In the genomic region with DNA sequence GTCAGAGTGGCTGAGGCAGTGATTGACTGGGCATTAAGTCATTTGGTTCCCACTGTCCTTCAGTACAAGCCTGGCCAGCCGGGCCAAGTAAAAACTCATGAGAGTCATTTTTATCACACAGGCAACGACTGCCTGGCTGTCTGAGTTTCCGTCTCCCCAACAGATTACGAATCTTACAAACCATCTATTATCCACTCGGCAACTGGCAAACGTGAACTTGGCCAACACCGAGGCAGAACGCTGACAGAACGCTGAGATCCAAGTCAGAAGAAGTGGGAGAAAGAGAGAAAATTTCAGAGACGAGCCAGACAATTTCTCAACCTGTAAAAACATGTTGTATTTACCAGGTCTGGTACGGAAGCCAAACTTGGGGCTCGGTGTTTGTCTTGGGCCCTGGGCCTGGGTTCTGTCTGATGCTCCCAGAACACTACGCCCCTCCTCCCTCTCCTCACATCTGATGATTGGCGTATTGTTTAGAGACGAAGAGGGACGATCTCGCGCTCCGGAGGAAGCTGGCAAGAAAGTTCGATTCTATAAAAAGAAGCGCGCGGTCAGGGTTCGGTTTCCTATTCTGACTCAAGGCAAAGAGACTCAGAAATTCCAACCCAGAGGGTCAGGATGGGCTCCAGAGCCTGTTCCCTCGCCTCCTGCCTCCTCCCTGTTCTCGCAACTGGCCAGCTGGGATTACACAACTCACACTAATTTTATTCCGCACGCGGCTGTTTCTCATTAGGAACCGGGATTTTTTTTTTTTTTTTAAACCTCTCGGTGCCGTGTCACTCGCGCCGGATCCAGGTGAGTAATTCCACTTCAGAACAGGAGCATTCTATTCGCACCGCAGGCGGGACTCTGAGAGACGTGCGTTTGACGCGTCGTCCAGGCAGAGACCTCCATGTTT, we compare ENCODE assay signal across 7 mouse cellular contexts. TPM values are rescaled to one million over a fixed set of nuclear protein-coding genes. Genes with fewer than 3 reads are reported as not detected.
DNase-seq lines count a peak whose midpoint lies in the region; ATAC-seq and TF ChIP-seq lines count a peak whose summit lies in the region.

No protein-coding gene starts in this region.

- WGBS in hindbrain, postnatal 0 days = 1% methylated on average over 43 of the region's 43 CpGs

- H3K4me2 ChIP-seq in hindbrain, postnatal 0 days (ENCODE audit: low read depth, low read length) = peak overlapping the region; percentile 54

- H3K4me3 ChIP-seq in cortical plate, adult 2 months (ENCODE audit: insufficient read depth, low read length) = peak overlapping the region; percentile 40
- peak overlapping the region; percentile 21 for H3K4me3 ChIP-seq in hindbrain, postnatal 0 days (ENCODE audit: low read length)

- H3K4me1 ChIP-seq in cortical plate, adult 2 months (ENCODE audit: control insufficient read depth, insufficient read depth, low read length) = peaks cover 5% of the 10 kb centered on the region; the same call in 1 of the 2 replicates
- H3K4me1 ChIP-seq in hindbrain, postnatal 0 days (ENCODE audit: insufficient read depth, low read length) = no peaks in the 10 kb centered on the region; the same call in 1 of the 2 replicates

- peak; percentile 30 to 48 for DNase-seq in adrenal gland, adult 18-20 months (ENCODE audit: low spot score in 2 of 2)
- peak; percentile 50 for DNase-seq in gastrocnemius, postnatal 10 days
- DNase-seq in hindbrain, postnatal 0 days (ENCODE audit: low spot score) = peak; percentile 46
- DNase-seq in left cerebral cortex, adult 18-20 months (ENCODE audit: low spot score in 2 of 2) = peak; percentile 53 to 54
- peak; percentile 81 for DNase-seq in lung, postnatal 25 days (ENCODE audit: low spot score)
- DNase-seq in retina, postnatal 1 day = peak; percentile 38

- no peak overlapping the region; the same call in 1 of the 2 replicates for H3K9ac ChIP-seq in hindbrain, postnatal 0 days (replicated peaks; ENCODE audit: low read length)

- H3K9me3 ChIP-seq in hindbrain, postnatal 0 days (ENCODE audit: low read length) = no peaks in the 10 kb centered on the region

- no peak for ATAC-seq in hindbrain, postnatal 0 days

- H3K27me3 ChIP-seq in hindbrain, postnatal 0 days (ENCODE audit: insufficient read depth, low read length) = peaks cover 4% of the 10 kb centered on the region; the same call in 1 of the 2 replicates

- TF ChIP-seq CTCF in cortical plate, adult 2 months (IDR thresholded peaks at IDR 0.05; ENCODE audit: extremely low read depth, insufficient read depth, low read length) = no peak
- no peak for TF ChIP-seq CTCF in hindbrain, postnatal 0 days (IDR thresholded peaks at IDR 0.05; ENCODE audit: low read depth)

- TF ChIP-seq POLR2A in cortical plate, adult 2 months (IDR thresholded peaks at IDR 0.05; ENCODE audit: extremely low read depth, insufficient read depth, low read length) = 0 out of 2 replicates have a peak, but pooled peaks have one; percentile 9

- no peaks in the 10 kb centered on the region for H3K36me3 ChIP-seq in hindbrain, postnatal 0 days (ENCODE audit: insufficient read depth, low read length)

- H3K27ac ChIP-seq in cortical plate, adult 2 months (ENCODE audit: insufficient read depth, low read length) = peak overlapping the region; percentile 85
- no peak overlapping the region for H3K27ac ChIP-seq in hindbrain, postnatal 0 days

RNA-seq across cellular contexts. Expression of gene Med13l, which starts 46.6 kb away (rescaled TPM):
- total RNA-seq in adrenal gland, adult 18-20 months (2021) = 10 to 100 TPM; 33.9 to 38.2 TPM
- 29.9 and 31.9 TPM in 2 replicates for polyA plus RNA-seq in cortical plate, adult 2 months (2012; rRNA removed)
- 10 to 100 TPM; 27.0 to 27.1 TPM for total RNA-seq in gastrocnemius, postnatal 10 days (2021)
- total RNA-seq in hindbrain, postnatal 0 days (2014; rRNA removed) = 27.1 and 28.9 TPM in 2 replicates
- polyA plus RNA-seq in hindbrain, postnatal 0 days (2015; fragmentation: Nextera tagmentation; extraction: Ambion mirVana) = 9.8 and 11.3 TPM in 2 replicates
- 100 to 1,000 TPM; 108 to 109 TPM for total RNA-seq in left cerebral cortex, adult 18-20 months (2021)
